Mouse (Mus musculus): ENCODE measurements around the gene Grn.

Gene Grn

GRCm38 (mm10) chr11:102480111-102480510 is 50.0 kb downstream of the Grn start:
- no peak for DNase-seq (ENCODE audit: low spot score)

GRCm38 (mm10) chr11:102480897-102481296 is 50.8 kb downstream of the Grn start:
- DNase-seq (ENCODE audit: low spot score) = no peak

GRCm38 (mm10) chr11:102481779-102482178 is 51.7 kb downstream of the Grn start:
- no peak for DNase-seq (ENCODE audit: low spot score)
